In the genomic region with DNA sequence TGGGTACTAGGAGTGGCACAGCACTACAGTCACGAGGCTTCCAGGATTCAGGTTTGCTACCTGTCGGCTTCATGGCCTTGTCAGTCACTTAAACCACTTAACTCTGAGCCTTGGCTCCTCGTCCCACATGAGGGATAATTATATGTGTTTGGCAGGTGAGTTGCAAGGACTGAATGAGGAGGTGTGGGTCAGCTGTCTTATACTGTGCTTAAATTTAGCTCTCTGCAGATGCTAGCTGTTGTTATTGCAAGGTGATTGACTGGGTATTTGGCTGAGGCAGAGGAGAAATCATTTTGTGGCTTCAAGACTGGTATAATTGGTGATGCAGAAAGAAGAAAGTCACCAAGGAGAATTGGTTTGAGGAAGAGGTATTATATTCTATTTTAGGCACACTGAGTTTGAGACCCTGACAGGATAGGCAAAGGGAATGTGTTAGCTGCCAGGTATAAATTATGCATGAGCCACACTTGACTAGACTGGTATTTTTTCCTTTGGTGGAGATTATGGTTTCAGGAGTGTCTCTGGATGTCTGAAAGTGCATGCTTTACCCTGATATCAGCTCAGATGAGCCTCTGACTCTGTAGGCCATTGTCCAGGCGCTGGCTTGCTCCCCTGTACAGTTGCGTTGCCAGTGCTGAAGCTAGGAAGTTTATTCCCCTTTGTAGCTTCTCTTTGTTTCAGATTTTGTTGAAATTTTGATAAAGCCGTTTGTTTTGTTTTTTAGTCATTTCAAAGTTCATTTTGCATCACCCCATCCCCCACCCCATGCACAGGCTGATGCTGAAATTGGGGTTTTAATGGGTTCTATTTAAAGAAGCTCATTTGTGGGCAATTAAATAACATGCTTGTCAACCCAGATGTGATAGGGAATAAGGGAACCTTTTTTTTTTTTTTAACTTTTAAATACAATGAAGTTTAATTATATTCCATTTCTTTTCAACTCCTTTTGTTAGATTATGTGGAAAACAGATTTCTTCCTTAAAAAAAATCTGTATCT, we compare ENCODE assay signal across 13 mouse cellular contexts.
"Had no signal": no experiment of that assay in that cellular context is flagged by ENCODE, and none has a peak within 500 bp of the region (broad histone marks: within the 10 kb centered on the region; RNA-seq: fewer than 3 reads in every experiment).

No protein-coding gene starts in this region.

- H3K27me3 ChIP-seq: liver, embryonic 15.5 days; midbrain, embryonic 12.5 days had no signal

- DNase-seq: kidney, adult 11 months; kidney, postnatal 10 days; lung, adult 2 months; lung, postnatal 10 days; lung, postnatal 4 days; right cerebral cortex, postnatal 4 days; spleen, adult 18-20 months; thymus, adult 18-20 months; thymus, postnatal 14 days had no signal

- H3K9me3 ChIP-seq: limb, embryonic 10.5 days; liver, embryonic 15.5 days; midbrain, embryonic 12.5 days had no signal

- H3K4me2 ChIP-seq: liver, embryonic 11.5 days; liver, embryonic 15.5 days; midbrain, embryonic 12.5 days had no signal

- H3K27ac ChIP-seq: limb, embryonic 10.5 days; liver, embryonic 15.5 days; midbrain, embryonic 12.5 days had no signal

- H3K4me3 ChIP-seq: limb, embryonic 10.5 days; liver, embryonic 15.5 days; midbrain, embryonic 12.5 days had no signal

- H3K4me1 ChIP-seq: limb, embryonic 10.5 days; liver, embryonic 15.5 days; midbrain, embryonic 12.5 days had no signal

- H3K9ac ChIP-seq: liver, embryonic 15.5 days; midbrain, embryonic 12.5 days had no signal
